Mouse (Mus musculus) forebrain, embryonic 11.5 days (tissue): ENCODE data around the gene Ripor1. TPM values are rescaled to one million over a fixed set of nuclear protein-coding genes. Genes with fewer than 3 reads are reported as not detected.

Source experiments
- ATAC-seq: fragments of 200-750 bp; cut with Nextera tagmentation; replicated peaks from 2 replicates; pipeline ENCODE4 v1.8.0; 2017; ENCODE audit warnings: moderate TSS enrichment; ENCODE audit not compliant: low FRiP score
- DNase-seq: peaks from one replicate; pipeline ENCODE4 v3.0.0-alpha.2; 2017; ENCODE audit warnings: low spot score
- H3K27ac ChIP-seq: fragments of 300-500 bp; sonication (generic); 2 replicates; pipeline ENCODE4 v1.5.1; 2014; ENCODE audit warnings: low read depth, low read length
- H3K27me3 ChIP-seq: fragments of 300-500 bp; sonication (generic); 2 replicates; pipeline ENCODE4 v1.6.1; 2014; ENCODE audit warnings: mild to moderate bottlenecking, low read length, mixed read lengths; ENCODE audit not compliant: control insufficient read depth, insufficient read depth
- H3K36me3 ChIP-seq: fragments of 300-500 bp; sonication (generic); 2 replicates; pipeline ENCODE4 v1.6.1; 2014; ENCODE audit warnings: mild to moderate bottlenecking, low read length, moderate library complexity, mixed read lengths; ENCODE audit not compliant: control insufficient read depth, insufficient read depth
- H3K4me1 ChIP-seq: fragments of 300-500 bp; sonication (generic); replicated peaks from 2 replicates; pipeline ENCODE4 v1.6.1; 2014; ENCODE audit warnings: low read length, mixed read lengths; ENCODE audit not compliant: control insufficient read depth, insufficient read depth
- H3K4me2 ChIP-seq: fragments of 300-500 bp; sonication (generic); 2 replicates; pipeline ENCODE4 v1.6.1; 2014; ENCODE audit warnings: low read depth, mild to moderate bottlenecking, low read length, moderate library complexity, mixed read lengths; ENCODE audit not compliant: severe bottlenecking
- H3K4me3 ChIP-seq: fragments of 300-500 bp; sonication (generic); 2 replicates; pipeline ENCODE4 v1.5.1; 2014; ENCODE audit warnings: low read depth, low read length
- H3K9ac ChIP-seq: fragments of 300-500 bp; sonication (generic); 2 replicates; pipeline ENCODE4 v1.6.1; 2014; ENCODE audit warnings: low read length
- H3K9me3 ChIP-seq: fragments of 300-500 bp; sonication (generic); 2 replicates; pipeline ENCODE4 v1.6.1; 2016; ENCODE audit warnings: low read length, mixed read lengths; ENCODE audit not compliant: control insufficient read depth
- WGBS: fragments of 180-500 bp; shearing (Covaris S2); extraction: QIAGEN DNeasy Blood & Tissue Kit; methylation state at CpG from one replicate; pipeline ENCODE4 v1.1.7; 2014; 5-methylcytosine and 5-hydroxymethylcytosine counted together
- polyA plus RNA-seq: library from polyadenylated mRNA; unstranded; fragments of >200 nt; fragmentation: Nextera tagmentation; extraction: Ambion mirVana; gene quantifications from 2 replicates; pipeline ENCODE4 v1.2.1, GENCODE M21; 2014

Ripor1 gene
- polyA plus RNA-seq, 1 experiment from 2014 or later = 18.9 TPM

GRCm38 (mm10) chr8:105573427-105573826 is 31.6 kb upstream of the Ripor1 start:
- no peak for DNase-seq
- Histone ChIP-seq H3K4me2 (no peak overlapping the region), H3K27ac (no peak overlapping the region), H3K9ac (no peak overlapping the region), H3K4me3 (no peak overlapping the region), H3K9me3 (no peaks in the 10 kb centered on the region), H3K4me1 (no peaks in the 10 kb centered on the region), H3K36me3 (no peaks in the 10 kb centered on the region), H3K27me3 (no peaks in the 10 kb centered on the region)
- ATAC-seq = no peak

- no peak overlapping the region for H3K27ac ChIP-seq
- H3K4me3 ChIP-seq = no peak overlapping the region
- no peaks in the 10 kb centered on the region for H3K9me3 ChIP-seq
- 45% methylated on average over 5 of the region's 6 CpGs for whole genome bisulfite sequencing
- no peak overlapping the region for H3K4me2 ChIP-seq
- ATAC-seq = no peak
- H3K4me1 ChIP-seq = no peaks in the 10 kb centered on the region
- DNase-seq = no peak
- no peaks in the 10 kb centered on the region for H3K27me3 ChIP-seq
- no peaks in the 10 kb centered on the region for H3K36me3 ChIP-seq
- no peak overlapping the region for H3K9ac ChIP-seq
These were observed 30.3 kb upstream of the Ripor1 start for GRCm38 (mm10) chr8:105574741-105575140.

- H3K4me1 ChIP-seq = no peaks in the 10 kb centered on the region
- H3K27me3 ChIP-seq = no peaks in the 10 kb centered on the region
- DNase-seq (no peak), ATAC-seq (no peak)
- no peak overlapping the region for H3K4me3 ChIP-seq
- no peaks in the 10 kb centered on the region for H3K9me3 ChIP-seq
- WGBS = 77% methylated on average over 3 of the region's 3 CpGs
- H3K36me3 ChIP-seq = no peaks in the 10 kb centered on the region
- H3K9ac ChIP-seq = no peak overlapping the region
- no peak overlapping the region for H3K27ac ChIP-seq
- H3K4me2 ChIP-seq = no peak overlapping the region
These were observed 29.5 kb upstream of the Ripor1 start for GRCm38 (mm10) chr8:105575538-105575937.

- ATAC-seq = no peak
- 67% methylated on average over 3 of the region's 3 CpGs for WGBS
These were observed 25.3 kb upstream of the Ripor1 start for GRCm38 (mm10) chr8:105579719-105580118.

GRCm38 (mm10) chr8:105592431-105592830 is 12.6 kb upstream of the Ripor1 start:
- WGBS = 89% methylated on average over 2 of the region's 2 CpGs
- no peak for DNase-seq
- Histone ChIP-seq H3K27ac (no peak overlapping the region), H3K4me1 (no peaks in the 10 kb centered on the region), H3K4me3 (no peak overlapping the region), H3K4me2 (no peak overlapping the region), H3K27me3 (no peaks in the 10 kb centered on the region), H3K36me3 (no peaks in the 10 kb centered on the region), H3K9me3 (no peaks in the 10 kb centered on the region), H3K9ac (no peak overlapping the region)
- ATAC-seq = no peak

More at GRCm38 (mm10) chr8:105579719-105580118, 25.3 kb upstream of the Ripor1 start:
- Histone ChIP-seq H3K9me3 (no peaks in the 10 kb centered on the region), H3K36me3 (no peaks in the 10 kb centered on the region), H3K4me2 (no peak overlapping the region), H3K4me3 (no peak overlapping the region), H3K27ac (no peak overlapping the region), H3K9ac (no peak overlapping the region), H3K4me1 (no peaks in the 10 kb centered on the region), H3K27me3 (no peaks in the 10 kb centered on the region)
- no peak for DNase-seq

- Histone ChIP-seq H3K27me3 (no peaks in the 10 kb centered on the region), H3K4me2 (no peak overlapping the region), H3K4me3 (no peak overlapping the region), H3K9me3 (no peaks in the 10 kb centered on the region), H3K9ac (no peak overlapping the region), H3K36me3 (no peaks in the 10 kb centered on the region), H3K27ac (no peak overlapping the region), H3K4me1 (no peaks in the 10 kb centered on the region)
- WGBS = 33% methylated on average over 15 of the region's 15 CpGs
- DNase-seq (no peak), ATAC-seq (no peak)
These were observed 11.2 kb upstream of the Ripor1 start for GRCm38 (mm10) chr8:105593859-105594258.

GRCm38 (mm10) chr8:105594451-105595242 is 10.4 kb upstream of the Ripor1 start:
- ATAC-seq = no peak
- H3K27me3 ChIP-seq = no peaks in the 10 kb centered on the region

GRCm38 (mm10) chr8:105596362-105597034 is 8.6 kb upstream of the Ripor1 start:
- Histone ChIP-seq H3K27me3 (no peaks in the 10 kb centered on the region), H3K4me1 (no peaks in the 10 kb centered on the region), H3K9ac (no peak overlapping the region), H3K9me3 (no peaks in the 10 kb centered on the region), H3K36me3 (no peaks in the 10 kb centered on the region), H3K27ac (no peak overlapping the region), H3K4me2 (no peak overlapping the region), H3K4me3 (no peak overlapping the region)
- WGBS = 4% methylated on average over 14 of the region's 14 CpGs
- ATAC-seq (peak; percentile 61), DNase-seq (peak; percentile 63)

More at GRCm38 (mm10) chr8:105594451-105595242, 10.4 kb upstream of the Ripor1 start:
- DNase-seq = no peak
- no peaks in the 10 kb centered on the region for H3K4me1 ChIP-seq
- H3K27ac ChIP-seq = no peak overlapping the region
- WGBS = 80% methylated on average over 18 of the region's 18 CpGs
- H3K9ac ChIP-seq = no peak overlapping the region
- no peaks in the 10 kb centered on the region for H3K36me3 ChIP-seq
- no peaks in the 10 kb centered on the region for H3K9me3 ChIP-seq
- no peak overlapping the region for H3K4me2 ChIP-seq
- no peak overlapping the region for H3K4me3 ChIP-seq
